Mouse (Mus musculus) cerebellum, adult 9-11 months (tissue): ENCODE results near the gene Nrip1.

Experiments
- DNase-seq: peaks from one replicate; pipeline ENCODE4 v3.0.0; 2022

The Nrip1 gene

DNA sequence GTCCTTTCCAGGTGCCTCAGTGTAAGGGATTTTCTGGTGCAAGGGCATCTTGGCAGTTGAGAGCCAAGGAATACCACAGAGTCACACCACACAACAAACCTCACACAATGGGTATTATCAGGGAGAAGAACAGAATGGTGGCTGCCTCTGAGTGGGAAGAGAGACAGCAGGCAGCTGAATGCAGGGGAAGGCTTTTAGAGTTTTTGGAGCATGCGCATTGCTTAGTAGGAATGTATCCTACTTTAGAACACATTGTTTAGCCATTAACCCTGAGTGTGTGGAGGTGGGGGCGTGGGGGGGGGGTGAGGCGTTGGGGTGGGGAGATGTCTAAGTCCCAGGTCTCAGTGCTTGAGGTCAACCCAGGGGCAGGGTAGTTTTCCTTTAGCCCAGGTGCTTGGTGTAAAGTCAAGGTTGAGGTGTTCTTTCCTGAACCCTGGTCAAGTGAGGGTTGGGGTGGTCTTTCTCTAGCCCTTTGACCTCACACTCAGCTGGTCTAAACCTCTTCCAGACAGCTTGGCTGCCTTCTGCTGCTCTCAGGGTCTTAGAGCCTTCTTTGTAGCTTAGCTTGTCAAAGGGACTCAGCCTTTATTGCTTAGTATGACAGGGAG, 28.8 kb downstream of the Nrip1 start:
- no peak for DNase-seq

DNA sequence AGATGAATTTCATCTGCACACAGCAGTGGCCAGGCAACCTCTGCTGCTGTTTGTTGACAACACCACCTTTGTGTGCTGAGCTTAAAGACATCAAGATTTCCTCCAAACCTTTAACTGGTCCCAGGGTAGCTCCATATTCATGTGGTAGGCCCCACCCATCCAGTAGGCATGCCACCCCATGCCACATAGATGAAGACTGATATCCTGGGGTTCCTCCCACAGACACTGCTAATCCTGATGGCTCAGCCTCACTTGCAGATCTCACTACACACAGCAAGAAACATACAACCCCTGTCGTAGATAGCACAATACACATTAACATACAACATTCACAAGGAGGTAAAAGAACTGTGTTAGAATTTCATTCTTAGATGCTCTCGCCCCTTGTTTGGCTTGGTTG, 29.6 kb downstream of the Nrip1 start:
- no peak for DNase-seq

DNA sequence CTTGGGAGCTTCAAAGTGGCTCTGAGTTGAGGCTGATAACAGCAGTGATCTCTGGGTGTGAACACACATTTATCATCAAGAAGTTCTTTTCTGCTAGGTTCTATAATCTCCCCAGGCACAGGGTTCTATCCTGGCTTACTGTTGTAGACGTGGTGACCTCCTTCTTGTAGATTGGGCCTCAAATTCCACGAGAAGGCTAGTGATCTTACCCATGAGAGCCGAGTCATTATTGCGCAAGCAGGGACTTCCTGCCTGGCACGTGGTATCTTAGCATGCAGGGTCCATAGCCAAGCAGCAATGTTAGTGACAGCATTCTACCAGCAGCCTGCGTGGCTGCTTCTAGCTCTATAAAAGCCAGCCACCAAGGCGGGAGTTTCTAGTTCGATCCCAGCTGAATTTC, 32.0 kb downstream of the Nrip1 start:
- DNase-seq: no peak

DNA sequence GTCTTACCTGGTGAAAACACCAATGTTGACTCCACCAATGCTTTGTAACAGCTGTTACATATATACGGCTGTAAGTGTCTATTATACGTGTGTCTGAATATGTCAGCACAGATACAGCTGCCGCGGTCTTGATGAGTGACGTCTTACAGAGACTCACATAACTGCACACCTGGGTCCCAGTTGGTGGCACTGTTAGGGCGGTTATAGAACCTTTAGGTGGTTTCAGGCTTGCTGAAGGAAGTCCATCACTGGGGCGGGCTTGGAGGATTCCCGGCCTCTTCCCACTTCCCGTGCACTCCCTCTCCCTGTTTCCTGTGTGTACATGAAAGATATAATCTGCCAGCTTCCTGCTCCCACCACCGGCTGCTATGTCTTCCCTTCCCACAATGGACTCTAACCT, 34.4 kb downstream of the Nrip1 start:
- no peak for DNase-seq

DNA sequence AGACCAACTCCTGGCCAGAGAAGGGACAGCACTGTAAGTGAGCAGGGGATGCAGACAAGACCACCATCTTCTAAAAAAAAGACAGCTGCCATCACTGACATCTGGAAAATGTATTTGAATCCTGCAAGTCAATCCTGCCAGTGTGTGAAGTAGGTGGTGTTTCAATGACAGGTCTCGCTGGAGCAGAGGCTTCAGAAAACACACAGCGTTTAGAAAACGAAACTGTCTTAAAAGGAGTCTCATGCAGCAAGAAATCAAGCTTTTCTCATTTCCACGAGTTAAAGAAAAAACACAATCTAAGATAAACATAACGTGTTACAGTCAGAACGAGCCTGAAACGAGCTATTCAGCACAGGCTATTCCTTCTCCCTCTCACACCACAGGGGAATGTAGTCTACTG, 36.3 kb downstream of the Nrip1 start:
- no peak for DNase-seq

- no peak for DNase-seq
These were observed 36.7 kb downstream of the Nrip1 start for GRCm38 (mm10) chr16:76336932-76337331.

DNA sequence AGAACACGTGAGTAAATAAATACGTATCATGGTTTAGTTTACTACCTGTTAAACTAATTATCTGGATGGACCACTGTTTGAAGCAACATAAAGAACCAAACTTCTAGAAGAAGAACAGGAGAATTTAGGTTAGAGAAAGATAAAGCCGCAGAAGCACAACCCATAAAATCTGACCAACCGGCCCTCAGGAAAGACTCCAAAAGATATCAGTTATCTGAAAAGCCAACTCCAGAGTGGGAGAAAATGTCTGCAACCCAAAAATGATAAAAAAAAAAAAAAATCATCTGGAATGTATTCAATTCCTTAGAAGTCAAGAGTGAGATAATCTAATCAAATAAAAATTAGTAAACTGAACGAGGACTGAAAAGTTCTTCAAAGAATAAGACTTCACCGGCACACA, 37.7 kb downstream of the Nrip1 start:
- no peak for DNase-seq

DNA sequence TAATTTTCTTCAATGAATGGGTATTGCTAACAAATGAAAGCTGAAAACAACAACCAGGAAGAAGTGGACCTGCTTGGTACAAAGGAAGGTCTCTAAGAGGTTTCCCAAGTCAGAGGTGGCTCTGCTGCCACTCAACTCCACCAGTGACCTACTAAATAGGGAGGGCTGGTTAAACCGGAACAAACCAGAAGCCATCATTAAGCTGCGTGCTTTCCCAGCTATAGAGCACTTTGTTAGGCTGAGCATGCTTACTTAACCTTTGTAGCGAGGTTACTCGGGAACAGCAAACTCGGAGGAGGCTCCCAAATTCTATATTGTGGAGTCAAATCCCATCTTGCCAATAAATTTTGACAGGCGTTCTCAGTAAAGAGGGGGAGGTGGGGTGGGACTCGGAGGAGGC, 41.5 kb downstream of the Nrip1 start:
- DNase-seq: no peak

DNA sequence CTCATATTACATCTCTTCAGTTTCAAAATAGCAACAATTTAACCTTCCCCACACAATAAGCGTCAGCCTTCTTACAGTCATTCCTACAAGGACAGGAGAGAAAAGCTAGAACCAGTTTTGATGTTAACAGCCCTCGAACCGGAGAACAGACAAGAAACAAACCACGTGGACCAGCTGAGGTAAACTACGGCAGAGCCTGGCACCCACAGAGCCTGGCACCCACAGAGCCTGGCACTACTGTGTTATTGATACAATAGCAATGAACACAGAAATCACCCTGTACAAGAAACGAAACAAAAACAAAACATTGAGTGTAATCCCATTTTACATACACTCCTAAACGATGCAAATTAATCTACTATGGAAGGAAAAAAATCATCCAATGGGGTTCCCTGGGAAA, 42.4 kb downstream of the Nrip1 start:
- no peak for DNase-seq

DNA sequence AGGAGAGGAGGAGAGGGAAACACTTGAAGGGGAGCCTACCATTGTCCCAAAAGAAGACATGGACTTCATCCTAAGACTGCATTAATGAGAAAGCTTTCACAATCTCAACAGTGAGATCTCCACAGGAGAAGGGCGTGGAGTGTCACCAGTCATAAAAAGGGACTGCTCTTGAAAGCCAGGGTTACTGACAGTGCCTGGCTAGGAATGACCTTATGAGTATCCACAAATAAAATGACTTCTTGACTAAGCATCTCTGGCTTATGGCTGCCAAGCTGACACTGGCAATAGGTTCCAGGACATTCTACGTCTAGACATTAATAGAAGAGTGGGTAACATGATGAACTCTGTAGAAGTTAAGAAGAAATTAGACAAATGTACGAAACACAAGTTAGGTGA, 48.3 kb downstream of the Nrip1 start:
- no peak for DNase-seq

DNA sequence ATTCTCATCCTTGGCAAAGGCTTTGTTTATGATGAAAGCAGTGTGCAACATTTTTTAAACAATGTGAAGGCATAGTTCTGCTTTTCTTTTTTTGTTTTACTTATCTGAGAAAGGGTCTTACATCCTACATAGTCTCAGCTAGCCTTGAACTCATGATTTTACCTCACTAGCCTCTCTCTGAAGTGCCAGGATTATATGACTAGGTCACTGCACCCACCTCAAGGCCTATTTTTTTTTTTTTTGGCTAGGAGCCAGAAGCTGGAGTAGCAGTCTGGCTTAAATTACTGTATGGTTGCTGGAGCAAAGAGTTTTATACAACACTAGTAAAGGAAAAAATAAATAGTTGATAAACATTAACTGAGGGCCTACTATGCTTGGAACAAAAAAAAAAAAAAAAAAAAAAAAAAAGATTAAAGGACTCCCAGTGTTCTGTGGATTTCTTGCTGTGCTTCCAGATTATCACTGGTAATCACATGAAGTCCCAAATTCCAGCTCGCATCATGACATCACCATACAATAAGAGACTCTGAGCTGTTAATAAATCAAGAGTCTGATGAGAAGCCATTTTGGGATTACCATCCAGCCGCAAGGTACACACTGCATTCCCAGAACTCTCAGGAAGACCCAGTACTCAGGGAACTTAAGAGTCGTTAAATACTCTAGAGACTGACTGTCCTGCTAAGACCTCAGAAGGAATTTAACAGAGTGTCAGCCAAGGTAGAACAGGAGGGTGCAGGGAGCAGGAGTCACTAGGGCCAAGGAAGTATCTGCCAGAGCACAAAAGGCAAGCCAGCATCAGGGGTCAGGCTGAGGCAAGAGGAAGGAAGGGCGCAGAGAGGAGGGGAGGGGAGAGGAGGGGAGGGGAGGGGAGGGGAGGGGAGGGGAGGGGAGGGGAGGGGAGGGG, 49.0 kb downstream of the Nrip1 start:
- no peak for DNase-seq

DNA sequence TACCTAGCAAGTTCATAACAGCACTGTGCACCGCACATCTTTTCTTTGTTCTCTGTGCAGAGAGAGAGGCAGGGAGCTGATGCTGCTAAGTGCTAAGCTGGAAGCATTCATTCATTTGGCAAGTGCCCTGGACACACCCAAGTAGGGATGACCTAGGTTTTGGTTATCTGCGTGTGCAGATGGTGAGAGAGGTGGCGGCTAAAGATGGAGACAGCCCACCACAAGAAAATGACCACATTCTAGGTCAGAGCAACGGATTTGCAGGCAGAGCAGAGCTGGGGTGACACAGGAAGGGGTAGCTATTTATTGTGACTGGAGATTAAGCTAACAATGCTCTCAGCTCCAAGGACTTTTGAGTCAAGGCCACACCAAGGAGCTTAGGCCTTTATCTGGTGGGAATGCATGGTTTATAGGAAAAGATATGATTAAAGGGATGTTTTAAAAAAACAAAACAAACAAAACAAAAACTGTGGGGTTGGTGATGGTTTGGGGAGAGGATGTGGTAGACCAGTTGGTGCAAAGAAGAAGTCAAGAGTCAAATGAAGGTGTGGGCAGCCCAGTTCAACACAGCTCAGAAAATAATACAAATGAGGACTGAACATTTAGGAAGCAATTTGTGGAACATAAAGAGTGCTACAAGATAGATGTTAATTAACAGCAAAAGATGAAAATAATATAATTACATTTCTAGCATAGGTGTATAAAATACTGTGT, 49.9 kb downstream of the Nrip1 start:
- DNase-seq: no peak

DNA sequence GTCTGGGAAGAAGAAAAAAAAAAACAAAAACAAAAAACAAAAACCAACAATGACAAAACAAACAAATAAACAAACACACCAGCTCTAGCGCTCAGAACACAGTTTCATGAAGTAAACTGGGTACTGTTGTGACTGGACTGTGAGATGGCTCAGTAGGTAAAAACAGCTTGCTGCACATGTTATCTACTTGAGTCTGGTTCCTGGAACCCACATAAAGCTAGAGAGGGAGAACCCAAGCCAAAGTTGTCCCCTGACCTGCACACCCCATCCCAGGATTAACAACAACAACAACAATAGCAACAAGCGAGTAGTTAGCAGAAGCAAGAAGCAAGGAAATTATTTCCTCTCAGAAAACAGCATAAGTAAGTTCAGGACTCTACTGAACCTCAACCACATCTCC, 50.5 kb downstream of the Nrip1 start:
- no peak for DNase-seq

DNA sequence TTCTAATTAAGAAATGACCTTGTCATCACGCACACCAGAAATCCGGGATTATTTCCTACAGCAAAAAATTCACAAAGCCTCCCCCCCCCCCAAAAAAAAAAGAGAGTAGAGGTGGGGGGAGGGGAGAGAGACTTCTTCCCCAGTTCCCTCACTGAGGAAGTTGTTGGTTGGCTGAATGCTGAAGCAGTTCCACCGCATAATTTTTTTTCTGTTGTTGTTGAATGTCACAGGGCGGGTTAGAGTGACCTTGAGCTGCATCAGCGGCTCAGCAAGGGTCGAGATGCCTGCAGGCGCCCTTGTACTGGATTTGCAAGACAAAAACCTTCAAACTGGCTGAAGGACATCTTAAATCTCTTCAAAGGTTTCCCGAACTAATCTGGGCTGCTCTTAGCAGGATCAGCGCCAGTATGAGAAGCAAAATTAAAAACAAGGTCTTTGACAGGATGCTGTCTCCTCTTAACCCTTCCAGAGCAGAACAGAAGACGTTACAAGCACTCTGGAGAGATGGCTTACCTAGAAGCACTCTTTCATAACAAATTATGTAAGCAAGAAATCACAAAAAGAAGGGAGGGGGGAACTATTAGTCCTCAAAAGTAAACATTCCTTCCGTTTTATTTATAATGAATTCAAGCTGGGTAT, 52.0 kb downstream of the Nrip1 start:
- DNase-seq: no peak

GRCm38 (mm10) chr16:76320118-76320473, 53.5 kb downstream of the Nrip1 start:
- DNase-seq: no peak

DNA sequence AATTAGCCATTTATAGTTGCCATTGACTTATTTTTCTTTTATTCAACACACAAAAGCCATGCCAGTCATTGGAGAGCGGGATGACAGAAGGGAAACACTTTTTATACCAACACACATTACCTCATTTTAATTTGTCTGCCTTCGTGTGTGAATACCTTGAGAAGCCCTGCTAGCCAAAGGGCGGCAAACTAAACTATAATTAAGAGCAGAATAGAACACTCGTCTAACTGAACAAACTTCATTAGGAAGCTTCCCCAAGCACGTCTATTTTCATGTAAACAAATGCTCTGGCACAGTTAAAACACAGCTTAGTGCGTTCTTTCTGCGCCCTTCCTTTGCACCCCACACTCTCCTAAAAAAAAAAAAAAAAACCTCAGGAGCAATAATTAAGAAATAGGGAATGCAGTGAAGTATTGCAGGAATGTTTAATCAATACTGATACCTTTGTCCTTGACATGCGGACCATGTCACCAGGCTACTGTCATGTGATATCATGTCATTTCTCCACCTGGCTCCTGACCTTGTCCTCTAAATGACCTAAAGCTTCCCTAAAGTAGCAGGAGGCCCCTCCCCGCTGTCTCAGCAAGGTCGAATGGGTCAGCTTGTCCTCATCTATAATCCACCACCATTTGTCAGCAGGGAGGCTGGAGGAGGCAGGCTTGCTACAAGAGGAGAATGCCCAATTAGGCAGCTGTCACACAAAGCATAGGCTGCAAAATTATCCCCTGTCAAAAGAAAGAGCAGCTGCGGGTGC, 54.1 kb downstream of the Nrip1 start:
- no peak for DNase-seq

- no peak for DNase-seq
These were observed 55.2 kb downstream of the Nrip1 start for GRCm38 (mm10) chr16:76318331-76318922.

- no peak for DNase-seq
These were observed 56.4 kb downstream of the Nrip1 start for GRCm38 (mm10) chr16:76316940-76317822.

DNA sequence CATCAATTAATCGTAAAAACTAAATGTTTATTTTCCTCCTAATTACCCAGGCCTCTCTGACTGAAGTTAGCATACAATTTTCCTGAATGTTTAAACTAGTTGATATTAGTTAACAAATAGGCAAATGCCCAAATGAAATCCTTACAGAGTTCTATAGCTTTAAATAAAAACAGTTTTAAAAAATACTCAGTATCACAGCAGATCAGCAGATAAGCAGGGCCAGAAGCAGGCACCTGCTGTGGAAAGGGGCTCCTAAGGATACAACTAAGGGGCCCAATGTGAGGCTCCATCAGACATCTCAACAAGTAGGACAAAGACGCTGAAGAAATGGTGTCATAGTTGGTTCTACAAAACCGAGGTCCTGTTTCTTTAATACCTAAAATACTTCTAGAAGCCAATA, 58.0 kb downstream of the Nrip1 start:
- no peak for DNase-seq

DNA sequence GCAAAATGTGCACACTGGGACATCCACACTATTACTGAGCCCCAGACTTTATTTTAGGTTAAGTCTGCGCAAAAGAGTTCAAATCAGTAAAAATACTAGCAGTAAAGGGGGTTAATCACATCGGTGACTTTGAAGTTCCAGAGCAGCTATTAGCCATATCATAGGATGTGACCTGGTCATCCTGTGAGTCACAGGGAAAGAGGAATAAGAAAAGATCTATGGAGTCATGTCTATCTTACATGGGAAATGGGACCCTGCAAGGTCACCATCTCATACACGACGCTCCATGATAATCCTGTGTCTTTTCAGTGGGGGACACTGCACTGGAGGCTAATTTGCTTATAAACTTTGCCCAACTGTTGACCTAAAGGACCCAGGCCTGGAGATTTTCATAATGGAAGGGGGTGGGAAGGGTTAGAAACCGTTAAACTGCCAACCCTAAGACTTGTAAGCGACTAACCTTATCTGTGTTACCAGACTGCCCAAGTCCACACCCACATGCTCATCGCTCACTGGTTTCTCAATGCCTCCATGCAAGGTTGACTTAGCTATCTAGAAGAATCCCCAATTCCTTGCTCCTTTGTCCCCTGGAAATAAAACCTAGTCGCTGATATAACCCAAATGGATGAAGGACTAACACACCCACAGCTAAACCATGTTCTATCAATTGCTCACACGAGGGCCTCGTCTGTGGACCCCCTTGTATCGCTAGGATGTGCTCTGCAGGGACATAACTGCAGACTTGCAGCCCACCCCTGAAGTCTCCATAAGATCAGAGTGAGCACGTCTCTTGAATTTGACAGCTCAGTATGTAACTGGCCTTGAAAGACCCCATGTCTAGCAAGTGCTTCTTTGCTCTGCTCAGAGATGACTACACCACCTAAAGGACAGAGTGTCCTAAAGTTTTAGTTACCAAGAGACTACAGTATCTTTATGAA, 59.3 kb downstream of the Nrip1 start:
- no peak for DNase-seq
